ENCODE assay signal across 7 mouse cellular contexts in genomic region chr8:60889843-60890519, GRCm38 (mm10). TPM values are rescaled to one million over a fixed set of nuclear protein-coding genes. Genes with fewer than 3 reads are reported as not detected.
A peak's percentile ranks its signal among the peaks of the same experiment; 100 is the strongest.
DNase-seq lines count a peak whose midpoint lies in the region; ATAC-seq lines count a peak whose summit lies in the region.

Gene Hpf1, plus strand, starts transcription at chr8:60890418.

- intact Hi-C loops in left cerebral cortex, postnatal 36 days (cut with DNase I) = loop anchor here (5.0 kb wide), 1 partner anchor 92 kb away; the partner anchor contains the start of gene Clcn3

- H3K27me3 ChIP-seq in intestine, embryonic 16.5 days (replicated peaks; ENCODE audit: control insufficient read depth, insufficient read depth, low read length) = 0 out of 2 replicates have a peak, but pooled peaks cover 2% of the 10 kb centered on the region
- no peaks in the 10 kb centered on the region for H3K27me3 ChIP-seq in midbrain, embryonic 11.5 days (ENCODE audit: control insufficient read depth, insufficient read depth, low read length)

- H3K36me3 ChIP-seq in intestine, embryonic 16.5 days (ENCODE audit: control insufficient read depth, insufficient read depth, low read length) = peaks cover 2% of the 10 kb centered on the region; the same call in 1 of the 2 replicates
- no peaks in the 10 kb centered on the region; the same call in 1 of the 2 replicates for H3K36me3 ChIP-seq in midbrain, embryonic 11.5 days (ENCODE audit: control insufficient read depth, insufficient read depth, low read length)

- peak; percentile 93 for DNase-seq in adrenal gland, adult 8-10 months
- DNase-seq in embryo, embryonic 9.5 days (ENCODE audit: extremely low spot score) = peak; percentile 93
- DNase-seq in gastrocnemius, postnatal 4 days (ENCODE audit: low spot score in 2 of 2) = peak; percentile 90 to 95
- DNase-seq in left cerebral cortex, postnatal 36 days (ENCODE audit: low spot score in 2 of 2) = peak; percentile 91 to 92
- peak; percentile 99 for DNase-seq in midbrain, embryonic 11.5 days (ENCODE audit: low spot score, missing footprints)
- peak; percentile 95 for DNase-seq in skeletal muscle tissue, adult 2 months (ENCODE audit: low read depth, low spot score)

- H3K9ac ChIP-seq in intestine, embryonic 16.5 days (ENCODE audit: low read depth, low read length) = peak within 1 kb of the TSS; percentile 79
- H3K9ac ChIP-seq in midbrain, embryonic 11.5 days (ENCODE audit: low read length) = peak within 1 kb of the TSS; percentile 77

- H3K4me2 ChIP-seq in intestine, embryonic 16.5 days (ENCODE audit: low read depth, low read length) = peak within 1 kb of the TSS; percentile 68
- peak within 1 kb of the TSS; percentile 69 for H3K4me2 ChIP-seq in midbrain, embryonic 11.5 days

- H3K4me1 ChIP-seq in intestine, embryonic 16.5 days (ENCODE audit: control insufficient read depth, insufficient read depth, low read length) = peaks cover 9% of the 10 kb centered on the region
- peaks cover 10% of the 10 kb centered on the region; the same call in 1 of the 2 replicates for H3K4me1 ChIP-seq in midbrain, embryonic 11.5 days (ENCODE audit: control insufficient read depth, insufficient read depth, low read length)

- no peak within 1 kb of the TSS for H3K27ac ChIP-seq in intestine, embryonic 16.5 days (ENCODE audit: low read length)
- H3K27ac ChIP-seq in midbrain, embryonic 11.5 days (ENCODE audit: low read depth, low read length) = no peak within 1 kb of the TSS

- ATAC-seq in intestine, embryonic 16.5 days = peak; percentile 100
- ATAC-seq in midbrain, embryonic 11.5 days (ENCODE audit: low FRiP score) = peak; percentile 98

- peak within 1 kb of the TSS; percentile 78 for H3K4me3 ChIP-seq in intestine, embryonic 16.5 days (ENCODE audit: low read length)
- peak within 1 kb of the TSS; percentile 80 for H3K4me3 ChIP-seq in midbrain, embryonic 11.5 days (ENCODE audit: low read depth, low read length)

- 5% methylated on average over 43 of the region's 43 CpGs for WGBS in intestine, embryonic 16.5 days
- 6% methylated on average over 43 of the region's 43 CpGs for WGBS in midbrain, embryonic 11.5 days

- no peaks in the 10 kb centered on the region for H3K9me3 ChIP-seq in intestine, embryonic 16.5 days (ENCODE audit: control insufficient read depth, low read length)
- H3K9me3 ChIP-seq in midbrain, embryonic 11.5 days (ENCODE audit: control insufficient read depth, low read length) = no peaks in the 10 kb centered on the region

RNA-seq across cellular contexts. Expression of gene Hpf1, which starts in this region (rescaled TPM):
- total RNA-seq in adrenal gland, adult 8-10 months (2022) = 10 to 100 TPM; 19.7 to 29.6 (median 23.2) TPM
- 10 to 100 TPM; 24.3 to 26.8 TPM for total RNA-seq in gastrocnemius, postnatal 4 days (2021)
- 72.0 and 79.9 TPM in 2 replicates for polyA plus RNA-seq in intestine, embryonic 16.5 days (2015; fragmentation: Nextera tagmentation; extraction: Ambion mirVana)
- total RNA-seq in left cerebral cortex, postnatal 36 days (2021) = 10 to 100 TPM; 48.4 to 50.4 TPM
- polyA plus RNA-seq in midbrain, embryonic 11.5 days (2014; fragmentation: Nextera tagmentation; extraction: Ambion mirVana) = 138 and 147 TPM in 2 replicates
